Mouse (Mus musculus) lung, adult 2 months (tissue): ENCODE results near the gene Bdkrb1.

Experiments used
- CTCF ChIP-seq: fragments of 200-500 bp; IDR thresholded peaks from 2 replicates; pipeline ENCODE4 v1.5.1; 2011; ENCODE audit warnings: mild to moderate bottlenecking, low read length, control low read depth; ENCODE audit not compliant: insufficient read depth
- POLR2A ChIP-seq: fragments of 200-500 bp; IDR thresholded peaks from 2 replicates; pipeline ENCODE4 v1.6.1; 2011; ENCODE audit warnings: low read depth, mild to moderate bottlenecking, control low read depth, low read length, borderline replicate concordance; ENCODE audit errors: extremely low read depth

DNA sequence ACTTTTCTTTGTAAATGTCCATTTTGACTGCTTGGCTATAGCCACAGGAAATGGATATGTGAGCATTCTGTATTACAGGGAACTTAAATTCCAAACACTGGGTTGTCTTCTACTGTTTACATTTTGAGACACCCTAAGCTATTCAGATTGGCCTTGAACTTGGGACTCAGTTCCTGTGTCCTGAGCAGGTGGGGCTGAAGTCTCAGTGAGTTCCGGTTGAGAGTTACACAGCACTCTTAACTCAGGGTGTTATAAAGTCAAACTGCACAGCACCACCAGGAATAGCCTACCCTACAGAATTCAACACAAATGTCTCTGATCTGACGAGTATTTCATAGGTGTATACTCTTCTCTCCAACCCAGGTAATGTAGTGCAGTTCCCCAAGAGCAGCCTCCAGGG lies 8.2 kb downstream of the Bdkrb1 start:
- TF ChIP-seq POLR2A = no peak
- TF ChIP-seq CTCF = no peak
